Mouse (Mus musculus) erythroblast, embryonic 14.5 days (primary cell): ENCODE measurements around the gene Prkaa2.

ENCODE experiments used
- GATA1 ChIP-seq: IDR thresholded peaks from 2 replicates; pipeline ENCODE4 v1.6.1; 2012; ENCODE audit warnings: low read length, inconsistent platforms, mixed read lengths
- TAL1 ChIP-seq: IDR thresholded peaks from 3 replicates; pipeline ENCODE4 v1.6.1; 2012; ENCODE audit warnings: low read length, inconsistent platforms, mixed read lengths

DNA sequence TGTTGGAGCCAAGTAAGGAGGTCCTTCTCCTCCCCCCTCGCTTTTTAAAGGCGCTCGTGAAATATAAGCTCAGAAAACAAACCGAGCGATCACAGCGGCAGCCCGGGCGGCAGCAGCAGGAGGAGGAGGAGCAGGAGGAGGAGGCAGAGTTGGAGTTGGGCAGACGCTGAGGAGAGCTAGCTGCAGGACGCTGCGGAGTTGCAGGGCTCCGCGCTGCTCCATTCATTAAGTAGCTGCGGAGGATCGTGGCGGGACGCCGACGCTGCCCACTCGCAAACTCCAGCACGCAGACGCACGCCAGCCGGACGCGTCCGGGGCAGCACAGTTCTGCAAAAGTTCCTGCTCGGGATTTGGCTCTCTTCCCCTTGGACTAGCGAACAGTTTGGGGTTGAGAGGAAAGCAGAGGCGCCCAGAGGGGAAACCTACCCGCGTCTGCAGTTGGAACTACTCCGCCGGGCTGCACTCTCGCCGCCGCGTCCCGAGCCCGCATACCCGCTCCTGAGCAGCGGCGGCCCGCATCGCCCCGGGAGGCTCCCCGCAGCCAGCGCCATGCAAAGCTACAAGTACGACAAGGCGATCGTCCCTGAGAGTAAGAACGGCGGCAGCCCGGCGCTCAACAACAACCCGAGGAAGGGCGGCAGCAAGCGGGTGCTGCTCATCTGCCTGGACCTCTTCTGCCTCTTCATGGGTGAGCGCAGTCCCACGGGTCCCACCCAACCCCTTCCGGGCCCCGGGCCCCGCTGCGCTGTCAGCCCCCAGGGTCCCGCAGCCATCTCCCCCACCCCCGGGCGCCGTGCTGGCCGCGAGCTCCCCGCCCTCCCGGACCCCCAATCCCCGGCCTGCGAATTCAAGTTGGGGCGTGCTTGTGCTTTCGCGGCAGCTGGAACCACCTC, 47.8 kb upstream of the Prkaa2 start, which contains the start of gene Plpp3:
- no peak for TF ChIP-seq GATA1
- TF ChIP-seq TAL1 = no peak
